Mouse (Mus musculus) Patski (cell line): ENCODE results near the gene Homer3. TPM values are rescaled to one million over a fixed set of nuclear protein-coding genes. Genes with fewer than 3 reads are reported as not detected.

Source experiments
- ATAC-seq: fragments of 100-300 bp; one replicate; pipeline ENCODE4 v1.8.0; 2021
- CTCF ChIA-PET: fragments of 350-600 bp; sonication (Branson Sonifier 250); formaldehyde crosslinking; loops from one replicate; lab custom pipeline; 2022; ENCODE audit warnings: inconsistent platforms; lab: Charles Lee
- POLR2A ChIA-PET: fragments of 350-600 bp; sonication (Branson Sonifier 250); formaldehyde crosslinking; loops from one replicate; lab custom pipeline; 2022; ENCODE audit warnings: antibody characterized with exemption, inconsistent platforms; lab: Charles Lee
- DNase-seq: peaks from one replicate; pipeline ENCODE4 v3.0.0-alpha.2; 2011; ENCODE audit warnings: low read depth, low spot score
- H3K27me3 ChIP-seq: fragments of 371-371 bp; one replicate; pipeline ENCODE4 v1.5.1; 2021
- CTCF ChIP-seq: fragments of 100-300 bp; IDR thresholded peaks from one replicate; pipeline ENCODE4 v1.5.1; 2021
- in situ Hi-C: fragments of 300-500 bp; cut with MboI; formaldehyde crosslinking; loops from 3 replicates; pipeline ENCODE4 v1.11.1; 2018; ENCODE audit warnings: low pct_unique_long_range_greater_than_20kb, mixed read lengths
- polyA plus RNA-seq: library from polyadenylated mRNA; unstranded; gene quantifications from one replicate; pipeline ENCODE4 v1.2.3, GENCODE M21; 2021

The Homer3 gene
- polyA plus RNA-seq, 1 experiment from 2014 or later: 67.9 TPM

GRCm38 (mm10) chr8:70259043-70259442 lies 23.6 kb upstream of the Homer3 start:
- no peak for TF ChIP-seq CTCF
- DNase-seq (no peak), ATAC-seq (no peak)
- in situ Hi-C loops: no loop called here
- H3K27me3 ChIP-seq: no peaks in the 10 kb centered on the region
- ChIA-PET POLR2A (no interaction called here), CTCF (no interaction called here)

GRCm38 (mm10) chr8:70267674-70268073 lies 15.0 kb upstream of the Homer3 start:
- in situ Hi-C loops: no loop called here
- ATAC-seq (no peak), DNase-seq (no peak)
- CTCF ChIA-PET: no interaction called here
- POLR2A ChIA-PET: no interaction called here
- no peak for TF ChIP-seq CTCF
- H3K27me3 ChIP-seq: no peaks in the 10 kb centered on the region

GRCm38 (mm10) chr8:70268311-70268710 lies 14.3 kb upstream of the Homer3 start:
- in situ Hi-C loops: no loop called here
- no peak for ATAC-seq
- ChIA-PET CTCF (interaction anchor here (1.2 kb wide), 1 partner anchor 8 kb away, joined by 3 read pairs; no protein-coding TSS in a partner anchor), POLR2A (interaction anchor here (1.3 kb wide), 1 partner anchor 13 kb away, joined by 4 read pairs; no protein-coding TSS in a partner anchor)
- DNase-seq: no peak
- no peaks in the 10 kb centered on the region for H3K27me3 ChIP-seq
- no peak for TF ChIP-seq CTCF

- no peaks in the 10 kb centered on the region for H3K27me3 ChIP-seq
- TF ChIP-seq CTCF: no peak
- in situ Hi-C loops: no loop called here
- DNase-seq (no peak), ATAC-seq (peak; percentile 31)
- POLR2A ChIA-PET: interaction anchor here (1.3 kb wide), 1 partner anchor 12 kb away, joined by 4 read pairs; no protein-coding TSS in a partner anchor
- CTCF ChIA-PET: interaction anchor here (1.0 to 1.5 kb wide), 4 partner anchors 9 to 12 kb away, joined by 3 to 6 read pairs (median 3); no protein-coding TSS in a partner anchor
Measured at GRCm38 (mm10) chr8:70268799-70269565, 13.6 kb upstream of the Homer3 start.

- in situ Hi-C loops: no loop called here
- DNase-seq (no peak), ATAC-seq (no peak)
- ChIA-PET POLR2A (no interaction called here), CTCF (interaction anchor here (1.1 to 3.4 kb wide), 2 partner anchors 8 to 10 kb away, joined by 3 to 11 read pairs; partner anchors contain the start of gene Homer3)
- no peak for TF ChIP-seq CTCF
- no peaks in the 10 kb centered on the region for H3K27me3 ChIP-seq
Measured at GRCm38 (mm10) chr8:70272949-70273348, 9.7 kb upstream of the Homer3 start.

GRCm38 (mm10) chr8:70274350-70274749 lies 8.3 kb upstream of the Homer3 start:
- no peaks in the 10 kb centered on the region for H3K27me3 ChIP-seq
- DNase-seq (no peak), ATAC-seq (no peak)
- ChIA-PET POLR2A (no interaction called here), CTCF (no interaction called here)
- TF ChIP-seq CTCF: no peak
- in situ Hi-C loops: no loop called here

- no peak for TF ChIP-seq CTCF
- ChIA-PET POLR2A (no interaction called here), CTCF (no interaction called here)
- DNase-seq: no peak
- no peak for ATAC-seq
- in situ Hi-C loops: no loop called here
- H3K27me3 ChIP-seq: no peaks in the 10 kb centered on the region
Measured at GRCm38 (mm10) chr8:70276476-70276875, 6.2 kb upstream of the Homer3 start.

- ChIA-PET POLR2A (no interaction called here), CTCF (no interaction called here)
- TF ChIP-seq CTCF: no peak
- DNase-seq: no peak
- no peak for ATAC-seq
- no peaks in the 10 kb centered on the region for H3K27me3 ChIP-seq
- in situ Hi-C loops: no loop called here
Measured at GRCm38 (mm10) chr8:70278175-70278574, 4.5 kb upstream of the Homer3 start.

GRCm38 (mm10) chr8:70279266-70279665 lies 3.4 kb upstream of the Homer3 start:
- H3K27me3 ChIP-seq: no peaks in the 10 kb centered on the region
- POLR2A ChIA-PET: no interaction called here
- in situ Hi-C loops: no loop called here
- CTCF ChIA-PET: interaction anchor here (1.0 kb wide), 1 partner anchor 25 kb away, joined by 4 read pairs; no protein-coding TSS in a partner anchor
- no peak for TF ChIP-seq CTCF
- ATAC-seq (no peak), DNase-seq (no peak)

GRCm38 (mm10) chr8:70281001-70281400 lies 1.6 kb upstream of the Homer3 start:
- no peak for TF ChIP-seq CTCF
- DNase-seq: no peak
- no peak for ATAC-seq
- H3K27me3 ChIP-seq: no peaks in the 10 kb centered on the region
- POLR2A ChIA-PET: interaction anchor here (1.3 kb wide), 1 partner anchor 12 kb away, joined by 4 read pairs; no protein-coding TSS in a partner anchor
- CTCF ChIA-PET: interaction anchor here (0.8 to 1.3 kb wide), 3 partner anchors 9 to 40 kb away, joined by 3 to 6 read pairs (median 3); no protein-coding TSS in a partner anchor
- in situ Hi-C loops: no loop called here
